Mouse (Mus musculus): ENCODE measurements at regions not wholly inside any gene's neighbourhood (a gene's known extent, or its start where the extent isn't known, plus 50 kb on each side); places are given as distances from the start of the nearest gene placed in this dataset.

DNA sequence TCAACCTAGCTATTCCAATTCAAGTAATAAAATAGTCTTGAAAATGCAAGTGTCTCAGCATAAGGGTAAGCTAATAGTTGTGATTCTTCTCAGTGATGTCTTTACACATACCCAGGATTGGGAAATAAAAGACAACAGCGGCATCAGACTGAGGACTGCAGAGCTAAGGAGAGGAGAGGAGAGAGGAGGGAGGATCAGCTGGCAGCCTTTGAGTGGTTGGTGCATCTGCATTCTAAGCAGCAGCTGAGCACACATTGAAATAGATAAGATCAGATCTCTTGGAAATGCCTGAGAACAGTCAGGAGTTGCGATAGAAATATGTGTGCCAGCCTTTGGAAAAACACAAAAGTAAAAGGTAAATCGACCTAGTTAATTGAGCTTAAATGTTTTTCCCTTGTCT, 480.3 kb upstream of the Mpdz start:
- H3K4me2 ChIP-seq (ENCODE audit: low read depth), result no peak overlapping the region
- ATAC-seq (ENCODE audit: insufficient read depth, low FRiP score, low TSS enrichment) (no peak), DNase-seq (ENCODE audit: low spot score) (no peak)
- H3K4me3 ChIP-seq (ENCODE audit: low read depth, low read length), result no peak overlapping the region
- H3K27ac ChIP-seq (ENCODE audit: low read depth, low read length), result no peak overlapping the region
- H3K36me3 ChIP-seq (ENCODE audit: control insufficient read depth, insufficient read depth, low read length), result no peaks in the 10 kb centered on the region
- H3K27me3 ChIP-seq (ENCODE audit: control insufficient read depth, insufficient read depth, low read length), result no peaks in the 10 kb centered on the region
- WGBS, result 76% methylated on average over 3 of the region's 3 CpGs
- no peaks in the 10 kb centered on the region for H3K9me3 ChIP-seq (ENCODE audit: control insufficient read depth, low read length)
- no peak overlapping the region for H3K9ac ChIP-seq (ENCODE audit: low read length)
- no peaks in the 10 kb centered on the region for H3K4me1 ChIP-seq (ENCODE audit: control insufficient read depth, insufficient read depth, low read length)

DNA sequence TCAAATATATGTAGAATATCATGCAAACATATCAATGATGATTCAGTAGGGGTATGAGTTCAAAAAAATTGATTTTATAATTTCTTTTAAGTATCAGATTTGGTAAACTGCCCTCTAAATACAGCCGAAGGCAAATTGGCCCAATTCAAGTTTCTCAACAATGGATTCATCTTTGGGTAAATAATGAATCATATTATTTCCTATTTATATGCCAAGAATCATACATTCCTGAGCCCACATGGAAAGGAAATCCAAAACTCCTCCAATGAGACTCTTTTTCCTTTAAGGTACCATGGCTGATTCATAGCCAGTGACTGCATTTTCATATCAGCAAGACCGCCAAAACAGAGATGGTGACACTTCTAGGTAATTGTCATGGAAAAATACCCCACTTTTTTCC, 472.4 kb upstream of the Mpdz start:
- Histone ChIP-seq H3K36me3 (ENCODE audit: control insufficient read depth, insufficient read depth, low read length) (no peaks in the 10 kb centered on the region), H3K4me3 (ENCODE audit: low read depth, low read length) (no peak overlapping the region), H3K9me3 (ENCODE audit: control insufficient read depth, low read length) (no peaks in the 10 kb centered on the region), H3K27ac (ENCODE audit: low read depth, low read length) (no peak overlapping the region), H3K27me3 (ENCODE audit: control insufficient read depth, insufficient read depth, low read length) (no peaks in the 10 kb centered on the region), H3K4me2 (ENCODE audit: low read depth) (no peak overlapping the region), H3K9ac (ENCODE audit: low read length) (no peak overlapping the region), H3K4me1 (ENCODE audit: control insufficient read depth, insufficient read depth, low read length) (no peaks in the 10 kb centered on the region)
- 93% methylated on average over 2 of the region's 2 CpGs for WGBS
- ATAC-seq (ENCODE audit: insufficient read depth, low FRiP score, low TSS enrichment), result no peak
- DNase-seq (ENCODE audit: low spot score), result no peak

DNA sequence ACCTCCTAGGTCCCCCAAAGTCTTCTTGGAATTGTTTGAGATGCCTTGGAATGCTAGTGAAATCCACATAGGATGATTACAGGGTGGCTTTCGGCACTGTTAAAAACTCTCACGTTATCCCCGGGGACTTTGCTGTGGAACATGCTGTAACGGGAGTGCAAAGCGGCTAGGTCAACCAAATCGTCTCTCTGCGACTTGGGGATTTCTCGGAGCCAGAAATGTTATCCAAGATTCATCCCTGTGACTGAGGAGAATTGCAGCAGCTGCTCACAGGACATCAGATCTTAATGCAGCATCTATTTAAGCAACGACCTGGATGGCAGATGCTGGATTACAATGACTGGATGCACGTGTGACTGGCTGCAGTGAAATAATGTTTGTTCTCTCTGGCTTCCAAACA, 470.7 kb upstream of the Mpdz start:
- Histone ChIP-seq H3K4me2 (ENCODE audit: low read depth) (no peak overlapping the region), H3K27me3 (ENCODE audit: control insufficient read depth, insufficient read depth, low read length) (no peaks in the 10 kb centered on the region), H3K4me1 (ENCODE audit: control insufficient read depth, insufficient read depth, low read length) (no peaks in the 10 kb centered on the region), H3K9ac (ENCODE audit: low read length) (no peak overlapping the region), H3K27ac (ENCODE audit: low read depth, low read length) (no peak overlapping the region), H3K9me3 (ENCODE audit: control insufficient read depth, low read length) (no peaks in the 10 kb centered on the region), H3K36me3 (ENCODE audit: control insufficient read depth, insufficient read depth, low read length) (no peaks in the 10 kb centered on the region), H3K4me3 (ENCODE audit: low read depth, low read length) (no peak overlapping the region)
- DNase-seq (ENCODE audit: low spot score) (peak; percentile 13), ATAC-seq (ENCODE audit: insufficient read depth, low FRiP score, low TSS enrichment) (no peak)
- 73% methylated on average over 10 of the region's 10 CpGs for WGBS

DNA sequence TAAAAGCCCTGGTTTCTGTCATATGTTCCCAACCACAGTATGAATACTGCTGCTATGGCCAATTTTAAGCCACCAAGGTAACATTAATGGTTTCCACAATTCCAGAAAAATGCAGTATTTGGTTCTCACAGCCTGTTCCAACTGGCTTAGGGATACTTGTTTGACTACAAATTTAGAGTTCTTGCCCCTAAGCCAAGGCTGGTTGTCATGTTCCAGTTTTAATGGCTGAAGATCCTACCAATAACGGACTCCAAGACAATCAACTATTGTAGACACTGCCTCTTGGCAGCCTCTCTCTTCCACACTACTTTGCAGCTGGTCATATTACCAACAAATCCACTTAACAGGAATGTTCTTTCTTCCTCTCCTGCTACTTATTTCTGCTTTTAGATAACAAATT, 470.0 kb upstream of the Mpdz start:
- H3K27me3 ChIP-seq (ENCODE audit: control insufficient read depth, insufficient read depth, low read length), result no peaks in the 10 kb centered on the region
- DNase-seq (ENCODE audit: low spot score) (no peak), ATAC-seq (ENCODE audit: insufficient read depth, low FRiP score, low TSS enrichment) (no peak)
- no peaks in the 10 kb centered on the region for H3K9me3 ChIP-seq (ENCODE audit: control insufficient read depth, low read length)
- H3K27ac ChIP-seq (ENCODE audit: low read depth, low read length), result no peak overlapping the region
- H3K36me3 ChIP-seq (ENCODE audit: control insufficient read depth, insufficient read depth, low read length), result no peaks in the 10 kb centered on the region
- WGBS, result 71% methylated on average over 1 of the region's 1 CpGs
- no peak overlapping the region for H3K4me3 ChIP-seq (ENCODE audit: low read depth, low read length)
- H3K9ac ChIP-seq (ENCODE audit: low read length), result no peak overlapping the region
- no peaks in the 10 kb centered on the region for H3K4me1 ChIP-seq (ENCODE audit: control insufficient read depth, insufficient read depth, low read length)
- H3K4me2 ChIP-seq (ENCODE audit: low read depth), result no peak overlapping the region

DNA sequence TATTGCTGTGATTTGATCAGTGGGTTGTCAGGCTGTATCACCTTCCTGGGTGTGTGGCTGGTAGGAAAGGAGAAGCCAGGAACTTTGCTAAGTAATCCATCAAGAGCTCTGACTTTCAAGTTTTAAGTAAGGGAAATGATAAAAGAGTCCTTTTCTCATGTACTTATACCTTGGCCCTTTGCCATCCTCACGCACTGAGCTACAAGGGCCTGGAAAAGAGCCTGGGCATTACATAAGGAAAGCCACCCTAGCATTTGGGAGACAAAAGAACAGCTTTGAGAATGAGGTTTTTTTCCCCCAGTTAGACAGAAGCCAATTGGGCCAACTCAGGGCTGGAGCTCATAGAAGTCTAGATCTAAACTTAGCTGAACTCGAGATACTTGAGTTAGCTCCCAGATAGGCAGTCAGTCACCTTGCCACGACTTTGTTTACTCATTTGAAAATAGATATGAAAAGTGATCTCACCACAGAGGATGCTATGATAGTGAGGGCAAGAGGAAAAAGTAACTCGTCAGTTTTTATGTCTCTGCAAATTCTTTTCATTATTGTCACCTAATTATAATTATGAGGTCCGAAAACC, 457.4 kb upstream of the Mpdz start:
- 86% methylated on average over 5 of the region's 5 CpGs for WGBS
- no peaks in the 10 kb centered on the region for H3K9me3 ChIP-seq (ENCODE audit: control insufficient read depth, low read length)
- no peaks in the 10 kb centered on the region for H3K4me1 ChIP-seq (ENCODE audit: control insufficient read depth, insufficient read depth, low read length)
- DNase-seq (ENCODE audit: low spot score) (no peak), ATAC-seq (ENCODE audit: insufficient read depth, low FRiP score, low TSS enrichment) (no peak)
- no peaks in the 10 kb centered on the region for H3K27me3 ChIP-seq (ENCODE audit: control insufficient read depth, insufficient read depth, low read length)
- no peak overlapping the region for H3K4me3 ChIP-seq (ENCODE audit: low read depth, low read length)
- no peak overlapping the region for H3K4me2 ChIP-seq (ENCODE audit: low read depth)
- H3K36me3 ChIP-seq (ENCODE audit: control insufficient read depth, insufficient read depth, low read length), result no peaks in the 10 kb centered on the region
- H3K9ac ChIP-seq (ENCODE audit: low read length), result no peak overlapping the region
- H3K27ac ChIP-seq (ENCODE audit: low read depth, low read length), result no peak overlapping the region

DNA sequence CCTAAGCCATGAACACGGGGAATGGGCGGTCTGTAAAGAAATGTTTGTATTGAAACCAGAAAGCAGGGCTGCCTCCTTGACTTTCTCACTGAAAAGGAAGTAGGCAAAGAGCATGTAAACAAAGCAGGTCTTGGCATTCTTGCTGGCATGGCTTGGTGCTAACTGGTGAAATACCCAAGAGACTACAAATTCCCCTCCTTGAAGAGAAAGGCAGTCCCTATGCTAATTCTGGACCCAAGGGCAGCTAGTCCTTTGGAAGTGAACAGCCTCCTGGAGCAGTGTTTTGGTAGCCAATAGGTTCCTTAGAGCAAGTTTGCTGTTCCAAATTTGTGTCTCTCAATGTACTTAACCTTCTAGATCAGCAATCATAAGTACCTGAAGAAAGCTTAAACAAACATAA, 456.0 kb upstream of the Mpdz start:
- no peaks in the 10 kb centered on the region for H3K27me3 ChIP-seq (ENCODE audit: control insufficient read depth, insufficient read depth, low read length)
- no peak overlapping the region for H3K9ac ChIP-seq (ENCODE audit: low read length)
- no peaks in the 10 kb centered on the region for H3K4me1 ChIP-seq (ENCODE audit: control insufficient read depth, insufficient read depth, low read length)
- H3K36me3 ChIP-seq (ENCODE audit: control insufficient read depth, insufficient read depth, low read length), result no peaks in the 10 kb centered on the region
- no peak overlapping the region for H3K27ac ChIP-seq (ENCODE audit: low read depth, low read length)
- no peak for DNase-seq (ENCODE audit: low spot score)
- no peak overlapping the region for H3K4me3 ChIP-seq (ENCODE audit: low read depth, low read length)
- 84% methylated on average over 2 of the region's 2 CpGs for WGBS
- ATAC-seq (ENCODE audit: insufficient read depth, low FRiP score, low TSS enrichment), result no peak
- no peaks in the 10 kb centered on the region for H3K9me3 ChIP-seq (ENCODE audit: control insufficient read depth, low read length)
- H3K4me2 ChIP-seq (ENCODE audit: low read depth), result no peak overlapping the region

DNA sequence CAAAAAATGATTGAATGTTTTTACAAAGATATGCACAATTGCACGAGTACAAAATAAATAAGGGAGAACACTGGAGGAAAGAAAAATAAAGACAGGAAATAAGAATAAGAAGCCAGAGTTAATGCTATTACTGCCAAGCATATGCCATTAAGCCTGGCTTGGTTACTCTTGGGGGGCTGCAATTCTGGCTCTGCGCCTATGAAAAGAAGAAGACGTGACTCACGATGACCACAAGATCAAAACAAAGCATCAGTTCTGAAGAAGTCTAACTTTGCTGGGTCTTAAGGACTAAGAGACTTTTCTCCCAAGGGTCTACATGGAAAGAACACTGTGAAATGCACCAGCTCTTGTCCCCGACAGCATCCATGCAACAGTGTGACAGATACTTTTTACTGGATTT, 454.8 kb upstream of the Mpdz start:
- no peaks in the 10 kb centered on the region for H3K27me3 ChIP-seq (ENCODE audit: control insufficient read depth, insufficient read depth, low read length)
- H3K4me2 ChIP-seq (ENCODE audit: low read depth), result no peak overlapping the region
- DNase-seq (ENCODE audit: low spot score) (no peak), ATAC-seq (ENCODE audit: insufficient read depth, low FRiP score, low TSS enrichment) (no peak)
- no peaks in the 10 kb centered on the region for H3K9me3 ChIP-seq (ENCODE audit: control insufficient read depth, low read length)
- no peaks in the 10 kb centered on the region for H3K4me1 ChIP-seq (ENCODE audit: control insufficient read depth, insufficient read depth, low read length)
- no peak overlapping the region for H3K4me3 ChIP-seq (ENCODE audit: low read depth, low read length)
- no peak overlapping the region for H3K9ac ChIP-seq (ENCODE audit: low read length)
- WGBS, result 85% methylated on average over 5 of the region's 5 CpGs
- no peak overlapping the region for H3K27ac ChIP-seq (ENCODE audit: low read depth, low read length)
- no peaks in the 10 kb centered on the region for H3K36me3 ChIP-seq (ENCODE audit: control insufficient read depth, insufficient read depth, low read length)

DNA sequence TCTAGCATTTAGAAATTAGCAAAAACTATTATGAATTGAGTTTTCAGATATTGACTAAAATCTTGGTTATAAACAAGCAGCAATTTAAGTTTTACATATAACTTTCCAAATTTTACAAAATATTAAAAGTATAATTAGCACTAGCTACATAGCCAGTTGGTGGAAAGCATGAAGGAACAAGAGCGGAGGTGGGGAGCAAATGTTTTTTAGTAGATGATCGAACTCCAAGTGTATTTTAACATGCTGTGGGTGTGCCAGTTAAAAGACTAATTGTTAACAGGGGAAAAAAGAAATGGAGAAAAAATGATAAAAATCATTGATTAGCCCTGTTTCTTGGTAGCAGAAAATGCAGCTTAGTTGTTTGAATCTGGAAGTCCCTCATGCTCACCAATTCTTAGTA, 426.3 kb upstream of the Mpdz start:
- H3K36me3 ChIP-seq (ENCODE audit: control insufficient read depth, insufficient read depth, low read length), result no peaks in the 10 kb centered on the region
- DNase-seq (ENCODE audit: low spot score), result no peak
- H3K9me3 ChIP-seq (ENCODE audit: control insufficient read depth, low read length), result no peaks in the 10 kb centered on the region
- H3K27me3 ChIP-seq (ENCODE audit: control insufficient read depth, insufficient read depth, low read length), result no peaks in the 10 kb centered on the region
- 93% methylated on average over 2 of the region's 2 CpGs for WGBS
- no peak for ATAC-seq (ENCODE audit: insufficient read depth, low FRiP score, low TSS enrichment)
- H3K9ac ChIP-seq (ENCODE audit: low read length), result no peak overlapping the region
- no peak overlapping the region for H3K27ac ChIP-seq (ENCODE audit: low read depth, low read length)
- no peak overlapping the region for H3K4me2 ChIP-seq (ENCODE audit: low read depth)
- no peak overlapping the region for H3K4me3 ChIP-seq (ENCODE audit: low read depth, low read length)
- H3K4me1 ChIP-seq (ENCODE audit: control insufficient read depth, insufficient read depth, low read length), result no peaks in the 10 kb centered on the region

DNA sequence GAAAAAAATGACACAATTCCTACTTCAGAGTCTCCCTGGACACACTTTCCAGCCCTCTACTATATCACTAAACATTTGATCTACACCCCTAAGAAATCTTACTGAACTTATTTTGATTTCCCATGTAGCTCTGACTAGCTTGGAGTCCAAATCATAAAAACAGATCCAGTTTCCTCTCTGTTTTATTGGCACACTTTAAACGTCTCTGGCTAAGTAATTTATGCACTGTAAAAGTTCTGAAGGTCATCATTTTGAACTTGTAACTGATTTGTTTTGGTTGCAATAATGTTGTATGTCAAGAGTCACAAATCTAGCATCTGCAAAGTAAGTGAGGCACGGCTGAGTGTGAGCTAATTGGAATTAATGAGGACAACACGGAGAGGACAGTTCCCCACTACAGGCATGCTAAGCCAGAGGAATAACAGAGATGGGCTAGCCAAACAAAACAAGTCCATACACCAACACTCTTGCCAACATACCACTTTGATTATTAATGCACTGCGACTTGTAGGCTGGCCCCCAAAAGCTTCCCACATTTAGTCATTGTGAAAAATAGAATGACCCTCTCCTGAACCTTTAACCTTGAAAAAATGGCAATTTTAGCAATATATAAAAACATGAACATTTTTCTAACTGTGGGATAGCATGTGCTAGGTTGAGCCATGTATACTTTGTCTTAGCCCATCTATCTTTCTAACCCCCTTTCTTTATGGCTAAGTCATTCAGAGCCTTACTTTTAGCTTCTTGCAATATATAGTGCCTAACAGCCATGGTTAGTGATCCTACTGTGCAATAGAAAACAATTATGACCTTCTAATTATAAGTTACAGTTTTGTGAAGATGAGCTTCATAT, 399.3 kb upstream of the Mpdz start:
- Histone ChIP-seq H3K4me1 (ENCODE audit: control insufficient read depth, insufficient read depth, low read length) (no peaks in the 10 kb centered on the region), H3K4me2 (ENCODE audit: low read depth) (no peak overlapping the region), H3K9me3 (ENCODE audit: control insufficient read depth, low read length) (no peaks in the 10 kb centered on the region), H3K4me3 (ENCODE audit: low read depth, low read length) (no peak overlapping the region), H3K36me3 (ENCODE audit: control insufficient read depth, insufficient read depth, low read length) (no peaks in the 10 kb centered on the region), H3K9ac (ENCODE audit: low read length) (no peak overlapping the region), H3K27ac (ENCODE audit: low read depth, low read length) (no peak overlapping the region), H3K27me3 (ENCODE audit: control insufficient read depth, insufficient read depth, low read length) (no peaks in the 10 kb centered on the region)
- DNase-seq (ENCODE audit: low spot score), result no peak
- WGBS, result 69% methylated on average over 4 of the region's 4 CpGs
- ATAC-seq (ENCODE audit: insufficient read depth, low FRiP score, low TSS enrichment), result no peak

Data from neural tube, embryonic 11.5 days (tissue).